Mouse (Mus musculus): ENCODE measurements around the gene Plcl2. TPM values are rescaled to one million over a fixed set of nuclear protein-coding genes. Genes with fewer than 3 reads are reported as not detected.

Gene Plcl2
- total RNA-seq, 2 experiments from 2014 or later, result 32.9 to 34.0 TPM

DNA sequence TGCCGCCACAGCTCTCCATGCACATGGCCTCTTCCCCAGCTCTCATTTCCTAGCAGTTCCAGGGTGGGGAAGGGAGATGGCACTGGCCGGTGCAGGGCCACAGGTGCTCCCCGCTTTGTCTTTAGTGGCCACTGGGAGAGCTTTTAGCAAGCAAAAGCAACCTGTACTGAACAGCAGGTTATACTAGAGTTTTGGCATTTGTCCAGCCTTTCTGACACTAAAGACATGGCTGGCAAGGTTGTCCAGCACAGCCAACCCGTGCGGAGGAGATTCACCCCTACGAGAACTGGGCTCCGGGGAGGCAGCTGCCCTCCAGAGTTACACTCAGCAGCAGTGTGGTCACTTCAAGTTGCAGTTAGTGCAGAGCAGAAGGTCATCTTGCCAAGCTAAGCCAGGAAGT is 224.2 kb downstream of the Plcl2 start:
- no peak for DNase-seq (ENCODE audit: low spot score in 2 of 2)

DNA sequence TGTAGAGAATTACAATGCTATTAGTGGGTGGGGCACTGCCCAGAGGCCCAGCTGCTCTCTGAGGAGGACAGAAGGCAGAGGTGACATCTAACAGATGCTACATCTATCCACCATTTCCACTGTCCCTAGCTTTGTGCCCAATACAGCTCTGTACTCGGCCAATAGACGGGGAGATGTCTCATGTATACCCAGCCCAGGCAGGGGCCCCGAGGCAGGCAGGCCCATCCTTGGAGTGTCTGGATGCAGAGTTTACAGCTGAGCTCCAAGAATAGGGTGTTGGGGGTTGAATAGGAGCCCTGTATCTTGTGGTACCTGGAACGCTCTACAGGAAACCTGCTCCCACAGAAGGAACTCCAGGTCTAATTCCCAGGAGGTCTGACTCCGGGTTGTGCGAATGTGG is 225.6 kb downstream of the Plcl2 start:
- no peak for DNase-seq (ENCODE audit: low spot score in 2 of 2)

DNA sequence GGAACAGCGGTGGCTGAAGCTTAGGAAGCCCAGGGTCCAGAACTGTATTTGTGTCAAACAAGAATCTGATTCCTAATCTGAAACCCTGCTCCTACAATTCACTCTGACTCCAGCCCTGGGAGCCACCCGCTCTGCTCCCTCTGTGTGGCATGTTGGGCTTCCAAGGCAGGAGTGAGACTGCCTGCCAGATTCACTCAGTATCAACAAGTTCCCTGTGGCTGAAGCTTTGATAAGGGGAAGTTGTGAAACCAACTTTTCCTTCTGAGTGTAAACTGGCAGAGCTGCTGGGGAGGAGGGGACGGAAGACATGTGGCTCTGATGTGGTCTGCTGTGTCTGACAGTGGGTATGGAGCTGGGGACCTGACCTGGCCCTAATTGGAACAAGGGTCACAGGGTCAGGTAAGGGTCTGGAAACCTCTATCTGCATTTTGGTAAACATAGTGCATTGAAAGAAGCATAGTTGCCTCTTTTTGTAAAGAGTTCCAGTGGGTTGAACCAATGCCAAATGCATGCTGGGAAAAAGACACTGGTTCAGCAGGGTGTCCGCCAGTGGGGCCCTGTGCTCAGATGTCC is 226.3 kb downstream of the Plcl2 start:
- no peak for DNase-seq (ENCODE audit: low spot score in 2 of 2)

DNA sequence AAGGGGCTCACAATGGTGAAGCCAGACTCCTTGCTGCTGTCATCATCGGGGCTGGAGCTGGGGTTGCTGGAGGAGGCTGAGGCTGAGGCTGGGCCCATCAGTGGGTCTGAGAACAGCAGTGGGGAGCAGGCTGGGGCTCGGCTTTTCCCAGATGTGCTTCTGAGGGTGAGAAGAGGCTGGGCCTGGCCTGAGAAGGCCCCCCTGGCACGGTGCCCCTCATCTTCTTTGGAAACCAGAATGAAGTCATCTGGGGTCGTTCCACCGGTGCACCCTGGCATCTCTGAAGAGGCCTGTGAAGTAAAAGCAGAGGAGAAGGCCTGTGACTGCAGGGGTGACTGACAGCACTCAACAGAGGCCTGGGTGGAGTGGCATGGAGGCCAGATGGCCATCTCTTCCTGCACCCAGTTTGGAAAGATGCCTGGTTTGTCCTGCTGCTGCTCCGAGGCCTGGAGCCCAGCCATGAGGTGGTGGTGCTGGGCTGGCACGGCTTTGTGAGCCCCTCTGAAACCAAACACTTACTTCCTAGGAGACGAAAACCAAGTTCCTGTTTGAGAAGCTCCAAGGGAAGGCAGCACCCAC is 226.8 kb downstream of the Plcl2 start:
- no peak for DNase-seq (ENCODE audit: low spot score in 2 of 2)

GRCm38 (mm10) chr17:50737068-50737467 is 227.9 kb downstream of the Plcl2 start:
- no peak for DNase-seq (ENCODE audit: low spot score in 2 of 2)

Other genes starting within 250 kb of the Plcl2 start
- under 1 TPM in 1 of 2 experiments, not detected in 1; 0.10 TPM for gene Dazl, start 215.8 kb upstream of the Plcl2 start, total RNA-seq (2021)